Mouse (Mus musculus) granulocyte monocyte progenitor cell, adult 5-6 weeks (primary cell): ENCODE results near the gene Dnmbp. TPM values are rescaled to one million over a fixed set of nuclear protein-coding genes. Genes with fewer than 3 reads are reported as not detected.

Experiments
- ATAC-seq: replicated peaks from 2 replicates; pipeline ENCODE4 v1.8.0; 2016; ENCODE audit warnings: mild to moderate bottlenecking, moderate TSS enrichment, inconsistent platforms; ENCODE audit not compliant: poor library complexity, severe bottlenecking
- total RNA-seq, 2 experiments: library from RNA; stranded (forward) in 1 of 2; stranded (reverse) in 1 of 2; fragments of 200-712, 200-1000 nt in 1 of 2; fragments of >200 nt in 1 of 2; fragmentation: Nextera tagmentation in 1 of 2; gene quantifications; 2 replicates each; pipeline ENCODE4 v1.2.3; 2014 to 2017

The Dnmbp gene
- total RNA-seq, 2 experiments from 2014 or later = 7.4 to 11.9 TPM

GRCm38 (mm10) chr19:43826855-43827254 is 113.1 kb downstream of the Dnmbp start:
- no peak for ATAC-seq

- ATAC-seq = peak; percentile 81
Measured at GRCm38 (mm10) chr19:43815661-43816414, 124.2 kb downstream of the Dnmbp start.

- ATAC-seq = no peak
Measured at GRCm38 (mm10) chr19:43813315-43813714, 126.7 kb downstream of the Dnmbp start.

GRCm38 (mm10) chr19:43811419-43811818 is 128.6 kb downstream of the Dnmbp start:
- no peak for ATAC-seq

- ATAC-seq = peak; percentile 35
Measured at GRCm38 (mm10) chr19:43809331-43809730, 130.7 kb downstream of the Dnmbp start.

- ATAC-seq = no peak
Measured at GRCm38 (mm10) chr19:43803866-43804265, 136.1 kb downstream of the Dnmbp start.

- peak; percentile 72 for ATAC-seq
Measured at GRCm38 (mm10) chr19:43801427-43802051, 138.5 kb downstream of the Dnmbp start.

GRCm38 (mm10) chr19:43797216-43797615 is 142.8 kb downstream of the Dnmbp start:
- ATAC-seq = peak; percentile 44

Other genes starting within 250 kb of the Dnmbp start
- 29.7 and 33.8 TPM in 2 replicates for gene Cutc, start 187.2 kb downstream of the Dnmbp start, total RNA-seq (2014; fragmentation: Nextera tagmentation)
- gene Cutc, start 187.2 kb downstream of the Dnmbp start, total RNA-seq (2017) = 22.3 and 46.1 TPM in 2 replicates
- 9.6 and 12.8 TPM in 2 replicates for gene Cox15, start 187.2 kb downstream of the Dnmbp start, total RNA-seq (2014; fragmentation: Nextera tagmentation)
- 14.7 and 17.1 TPM in 2 replicates for gene Cox15, start 187.2 kb downstream of the Dnmbp start, total RNA-seq (2017)
- 3.2 and 7.3 TPM in 2 replicates for gene Abcc2, start 158.0 kb downstream of the Dnmbp start, total RNA-seq (2014; fragmentation: Nextera tagmentation)
- gene Abcc2, start 158.0 kb downstream of the Dnmbp start, total RNA-seq (2017) = 5.3 and 6.7 TPM in 2 replicates
- 0.28 TPM in 1 of 2 replicates, not detected in the other for gene Cpn1, start 46.4 kb upstream of the Dnmbp start, total RNA-seq (2014; fragmentation: Nextera tagmentation)
- gene Cpn1, start 46.4 kb upstream of the Dnmbp start, total RNA-seq (2017) = 0.47 TPM in 1 of 2 replicates, not detected in the other
- gene Cyp2c23, start 89.0 kb upstream of the Dnmbp start, total RNA-seq (2014; fragmentation: Nextera tagmentation) = not detected in 2 replicates
- not detected in 2 replicates for gene Cyp2c23, start 89.0 kb upstream of the Dnmbp start, total RNA-seq (2017)
- gene Erlin1, start 129.6 kb upstream of the Dnmbp start, total RNA-seq (2014; fragmentation: Nextera tagmentation) = 73.4 and 78.4 TPM in 2 replicates
- 51.1 and 56.5 TPM in 2 replicates for gene Erlin1, start 129.6 kb upstream of the Dnmbp start, total RNA-seq (2017)
- gene Chuk, start 167.3 kb upstream of the Dnmbp start, total RNA-seq (2014; fragmentation: Nextera tagmentation) = 45.7 and 60.9 TPM in 2 replicates
- gene Chuk, start 167.3 kb upstream of the Dnmbp start, total RNA-seq (2017) = 69.8 and 71.6 TPM in 2 replicates
- 27.7 and 44.9 TPM in 2 replicates for gene Cwf19l1, start 195.7 kb upstream of the Dnmbp start, total RNA-seq (2014; fragmentation: Nextera tagmentation)
- 19.3 and 26.3 TPM in 2 replicates for gene Cwf19l1, start 195.7 kb upstream of the Dnmbp start, total RNA-seq (2017)
- gene Bloc1s2, start 206.3 kb upstream of the Dnmbp start, total RNA-seq (2014; fragmentation: Nextera tagmentation) = 143 and 186 TPM in 2 replicates
- 70.7 and 91.4 TPM in 2 replicates for gene Bloc1s2, start 206.3 kb upstream of the Dnmbp start, total RNA-seq (2017)